Mouse (Mus musculus) thymus, adult 18-20 months (tissue): Measurements from ENCODE around the gene Cask.

ENCODE experiments used
- DNase-seq, 2 experiments: peaks; one replicate each; pipeline ENCODE4 v3.0.0; 2022; ENCODE audit warnings: mixed read lengths in 2 of 2

Cask gene

GRCm38 (mm10) chrX:13718283-13718682 lies 132.9 kb downstream of the Cask start:
- DNase-seq: no peak

GRCm38 (mm10) chrX:13716796-13717569 lies 134.2 kb downstream of the Cask start:
- no peak for DNase-seq

DNA sequence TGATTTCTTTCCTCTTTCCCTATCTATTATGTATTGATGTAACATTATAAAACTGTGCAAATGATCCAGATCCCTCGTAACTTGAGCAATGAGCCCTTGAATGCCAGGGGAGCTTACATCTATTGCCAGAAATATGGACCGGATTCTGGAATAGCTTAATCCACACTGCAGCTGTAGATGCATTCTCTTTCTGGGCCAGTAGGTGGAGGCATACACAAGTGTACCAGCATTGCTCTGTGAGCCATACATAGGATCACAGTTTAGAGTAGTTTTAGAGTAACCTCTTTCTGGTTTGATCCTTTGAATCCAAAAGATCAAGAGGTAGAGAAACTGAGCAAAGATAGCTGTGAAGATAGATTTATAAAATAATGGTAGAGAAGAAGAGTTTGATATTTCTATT lies 141.0 kb downstream of the Cask start:
- DNase-seq: no peak

- DNase-seq: no peak
Observed at GRCm38 (mm10) chrX:13705051-13705450, 146.1 kb downstream of the Cask start.

GRCm38 (mm10) chrX:13700681-13701080 lies 150.5 kb downstream of the Cask start:
- no peak for DNase-seq

- no peak for DNase-seq
Observed at GRCm38 (mm10) chrX:13691865-13692264, 159.3 kb downstream of the Cask start.

GRCm38 (mm10) chrX:13688356-13688755 lies 162.8 kb downstream of the Cask start:
- DNase-seq: no peak

DNA sequence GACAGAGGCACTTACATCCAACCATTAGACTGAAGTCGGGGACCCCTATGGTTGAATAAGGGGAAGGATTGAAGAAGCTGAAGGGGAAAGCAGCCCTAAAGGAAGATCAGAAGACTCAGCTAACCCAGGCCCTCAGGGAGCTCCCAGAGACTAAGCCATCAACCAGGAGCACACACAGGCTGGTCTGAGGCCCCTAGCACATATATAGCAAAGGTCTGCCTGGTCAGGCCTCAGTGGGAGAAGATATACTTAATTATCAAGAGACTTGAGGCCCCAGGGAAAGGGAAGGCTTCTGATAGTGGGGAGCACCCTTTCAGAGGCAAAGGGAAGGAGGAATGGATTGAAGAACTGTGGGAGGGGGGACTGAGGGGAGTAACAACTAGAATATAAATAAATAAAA lies 164.6 kb downstream of the Cask start:
- no peak for DNase-seq

DNA sequence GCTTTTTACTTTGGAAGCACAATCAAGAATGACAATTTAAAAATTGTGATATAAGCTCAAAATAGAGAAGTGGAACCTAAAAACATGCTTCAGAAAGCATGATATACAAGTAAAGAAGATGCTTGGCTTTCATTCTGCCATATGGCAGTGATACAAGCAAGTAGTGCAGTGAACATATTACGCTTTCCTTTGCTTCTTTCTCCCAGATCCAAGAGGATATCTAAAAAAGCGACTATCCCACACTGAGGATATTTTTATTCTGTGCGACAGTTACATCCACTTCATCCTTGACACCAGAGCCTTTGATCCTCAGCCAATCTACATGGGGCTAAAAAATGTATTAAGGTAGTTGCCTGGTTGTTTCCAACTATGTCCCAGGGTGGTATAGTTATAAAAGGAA lies 169.4 kb downstream of the Cask start:
- no peak for DNase-seq

- DNase-seq: no peak
Observed at GRCm38 (mm10) chrX:13673001-13673400, 178.2 kb downstream of the Cask start.

- no peak for DNase-seq
Observed at GRCm38 (mm10) chrX:13670342-13670741, 180.8 kb downstream of the Cask start.

GRCm38 (mm10) chrX:13668867-13669266 lies 182.3 kb downstream of the Cask start:
- no peak for DNase-seq

DNA sequence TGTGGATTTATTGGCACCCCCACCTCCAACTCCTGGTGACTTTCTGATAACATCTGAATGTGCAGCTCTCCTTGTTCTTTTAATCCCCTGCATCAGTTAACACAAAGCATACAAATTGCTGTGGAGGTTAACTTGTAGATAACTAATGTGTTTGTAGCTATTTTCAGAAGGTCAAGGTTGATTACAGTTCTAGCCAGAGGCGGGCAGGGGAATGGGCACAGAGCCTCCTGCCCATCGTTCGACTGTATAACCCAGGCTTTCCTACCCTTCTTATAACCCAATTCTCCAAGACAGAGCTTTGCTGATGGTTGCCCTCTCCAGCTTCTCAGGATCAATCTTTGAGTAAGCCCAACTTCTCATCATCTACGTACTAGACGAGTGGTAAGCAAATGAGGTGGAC lies 190.1 kb downstream of the Cask start, which contains the start of gene Gpr82:
TSS of gene Gpr82 (plus strand) at position 301 of the 400 bp plus-strand sequence.
- no peak for DNase-seq

DNA sequence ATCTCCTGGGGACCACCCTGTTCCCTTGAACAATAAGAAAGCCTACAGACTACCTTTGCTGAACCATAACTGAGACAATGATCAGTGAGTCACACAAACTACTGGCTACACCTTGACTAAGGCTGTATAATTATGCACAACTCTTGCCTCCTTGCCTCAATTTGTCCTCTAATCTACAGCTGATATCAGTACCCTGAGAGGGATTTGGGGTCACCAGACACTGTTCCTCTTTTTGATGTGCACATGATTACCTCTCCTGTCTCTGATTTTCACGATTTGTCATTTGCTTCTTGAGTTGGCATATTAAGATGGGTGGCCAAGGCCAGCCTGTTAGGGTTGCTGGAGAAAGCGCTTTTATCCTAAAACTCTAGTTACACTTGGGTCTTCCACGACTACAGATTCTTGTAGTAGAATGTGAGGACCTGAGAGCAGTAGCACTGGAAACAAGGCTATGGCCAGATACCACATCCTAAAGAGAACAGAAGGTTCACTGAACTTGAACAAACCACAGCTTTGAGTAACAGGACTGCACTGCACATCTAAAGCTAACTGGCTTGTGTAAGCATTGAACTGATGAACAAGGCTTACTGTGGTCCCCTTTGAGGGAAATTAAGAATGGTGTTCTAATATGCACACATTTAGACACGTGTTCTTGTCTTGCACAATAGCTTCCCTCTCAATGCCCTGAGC lies 191.8 kb downstream of the Cask start:
- DNase-seq: no peak

DNA sequence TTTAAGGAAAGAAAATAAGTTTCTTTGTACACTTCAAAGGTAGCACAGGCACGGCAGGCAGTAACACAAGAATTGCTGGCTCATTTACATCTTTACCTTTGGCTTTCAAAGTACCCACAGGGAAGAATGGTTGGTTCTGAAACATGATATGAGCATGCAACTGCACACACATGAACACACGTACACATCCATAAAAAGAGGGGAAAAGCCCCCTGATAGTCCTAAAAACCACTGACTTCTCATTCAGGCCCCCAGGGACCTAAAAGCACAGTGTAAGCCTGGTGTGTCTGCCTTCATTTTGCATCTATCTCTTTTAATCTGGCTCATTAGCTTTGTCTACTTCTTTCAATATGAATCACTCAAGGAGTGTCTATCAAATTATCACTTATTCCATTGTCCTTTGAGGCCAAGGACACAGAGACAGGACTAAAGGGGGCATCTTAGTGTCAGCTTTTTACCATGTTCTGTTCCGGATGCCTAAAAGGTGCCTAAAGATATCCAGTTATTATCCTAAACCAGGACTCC lies 192.5 kb downstream of the Cask start:
- DNase-seq: no peak

- no peak for DNase-seq
Observed at GRCm38 (mm10) chrX:13656721-13657120, 194.4 kb downstream of the Cask start.

DNA sequence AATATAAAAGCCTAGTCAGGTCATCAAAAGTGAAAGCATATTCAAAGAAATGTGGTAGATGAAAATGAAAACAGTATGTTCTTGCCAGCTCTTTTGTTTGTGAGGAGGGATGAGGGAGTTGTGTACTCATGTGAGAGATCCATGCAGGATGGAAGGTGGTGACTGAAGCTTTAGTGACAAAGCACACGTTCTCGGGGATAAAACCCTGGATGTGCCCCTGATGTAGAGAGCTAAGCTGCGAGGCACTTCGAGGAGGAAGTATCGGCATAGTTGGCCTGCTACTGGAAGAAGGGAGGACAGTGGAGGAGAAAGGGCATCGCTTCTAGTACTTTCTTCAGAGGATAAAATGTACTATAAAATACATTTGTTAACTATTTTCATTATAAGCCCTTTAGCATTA lies 195.3 kb downstream of the Cask start:
- no peak for DNase-seq

- DNase-seq: no peak
Observed at GRCm38 (mm10) chrX:13655005-13655421, 196.2 kb downstream of the Cask start.

- no peak for DNase-seq
Observed at GRCm38 (mm10) chrX:13652291-13652690, 198.9 kb downstream of the Cask start.

GRCm38 (mm10) chrX:13651889-13652288 lies 199.3 kb downstream of the Cask start:
- no peak for DNase-seq

DNA sequence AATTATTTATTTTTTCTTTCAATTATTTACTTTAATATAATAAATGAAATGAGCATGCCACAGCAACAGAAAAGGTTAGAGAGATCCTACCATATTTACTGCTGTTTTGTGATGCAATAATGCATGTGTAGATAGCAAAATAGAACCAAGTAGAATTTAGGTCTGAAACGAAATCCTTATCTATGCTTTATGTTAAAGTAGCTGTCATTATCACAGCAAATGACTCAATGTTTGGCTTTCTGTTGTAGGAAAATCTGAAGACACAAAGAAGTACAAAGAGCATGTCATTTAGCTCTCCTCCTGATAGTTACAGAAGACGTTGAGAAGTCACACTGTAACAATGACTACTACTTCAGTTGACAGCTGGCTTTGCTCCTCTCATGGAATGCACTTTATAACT lies 212.3 kb downstream of the Cask start:
- no peak for DNase-seq

- DNase-seq: no peak
Observed at GRCm38 (mm10) chrX:13636398-13636797, 214.8 kb downstream of the Cask start.

DNA sequence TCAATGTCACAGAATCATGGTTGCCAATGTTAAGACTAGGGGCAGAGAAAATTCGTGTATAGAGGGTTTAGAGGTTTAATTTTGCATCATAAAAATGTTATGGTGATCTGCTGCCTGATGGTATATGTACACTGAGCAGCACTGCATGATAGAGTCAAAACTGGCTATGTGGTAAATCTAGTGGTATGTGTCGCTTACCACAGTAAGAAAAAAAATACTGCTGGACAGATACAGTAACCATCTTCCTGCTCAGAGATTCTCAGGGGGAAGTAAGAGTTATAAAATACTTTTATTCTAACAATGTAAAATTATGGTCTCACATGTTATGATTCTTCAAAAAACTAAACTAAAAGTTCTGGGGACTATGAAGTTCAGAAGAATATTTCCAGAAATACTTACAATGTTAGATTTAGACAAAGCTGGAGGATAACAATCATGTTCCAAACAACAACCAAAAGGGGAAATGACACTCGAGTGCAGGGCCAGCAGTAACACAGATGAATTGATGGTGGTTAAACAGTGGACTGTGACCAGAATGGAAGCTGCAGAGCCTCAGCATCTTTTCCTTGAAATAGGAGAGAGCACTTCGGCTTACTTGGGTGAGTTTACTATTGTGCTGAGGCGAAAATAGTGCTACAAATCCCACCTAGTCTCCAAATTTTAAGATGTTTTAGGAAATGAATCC lies 219.4 kb downstream of the Cask start, which contains the start of gene Gpr34:
TSS of gene Gpr34 (plus strand) at position 491 of the 685 bp plus-strand sequence.
- no peak for DNase-seq
